Mouse (Mus musculus): Measurements from ENCODE around the gene Zdhhc11. TPM values are rescaled to one million over a fixed set of nuclear protein-coding genes. Genes with fewer than 3 reads are reported as not detected.
"Not testable (repeated sequence)": the region's sequence is repeated elsewhere in the genome, so short reads cannot be mapped to it uniquely, and the experiment has no call there.

Zdhhc11 gene
- polyA plus RNA-seq, 1 experiment from 2014 or later, result not detected

DNA sequence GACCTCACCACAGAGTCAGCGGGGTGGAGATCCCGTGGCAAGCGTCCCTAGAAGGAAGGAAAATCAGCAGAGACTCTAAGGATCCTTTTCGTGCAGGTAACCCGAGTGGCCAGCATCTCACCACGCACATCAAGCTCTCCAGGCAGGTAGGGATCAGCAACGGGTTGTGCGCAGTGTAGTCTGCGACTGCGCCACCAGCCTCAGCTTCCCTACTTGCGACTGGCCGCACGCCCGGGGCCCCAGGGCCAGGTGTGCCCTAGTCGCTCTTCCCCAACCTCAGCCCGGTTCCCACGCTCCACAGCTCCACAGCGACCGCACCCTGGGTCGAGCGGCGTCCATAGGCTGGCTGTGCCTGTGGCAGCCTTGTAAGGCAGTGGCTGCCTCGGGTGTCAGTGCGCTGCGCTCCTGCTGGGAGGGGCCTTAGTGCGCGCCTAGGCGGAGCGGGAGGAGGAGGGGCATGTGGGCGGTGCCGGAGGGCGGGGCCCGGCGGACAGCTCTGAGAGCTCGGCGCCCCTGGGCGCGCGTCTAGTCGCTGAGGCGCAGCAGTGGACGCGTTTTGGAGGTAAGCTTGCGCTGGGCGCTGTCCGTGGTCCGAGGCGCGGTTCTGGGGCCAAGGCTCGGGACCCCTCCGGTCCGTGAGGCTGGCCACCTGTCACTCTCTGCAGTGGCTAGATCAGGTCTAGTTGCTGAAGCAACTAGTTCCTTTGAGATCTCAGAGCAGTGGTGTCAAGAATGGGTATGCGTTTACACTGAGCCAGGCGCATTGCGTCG, 45.5 kb downstream of the Zdhhc11 start, which contains the start of gene Tppp:
Gene Tppp (plus strand): TSS at position 460 of the 771 bp plus-strand sequence.
- Histone ChIP-seq H3K27ac (peak within 1 kb of the TSS; percentile 76), H3K4me1 (replicated peaks) (peaks cover 18% of the 10 kb centered on the region), H3K36me3 (no peaks in the 10 kb centered on the region), H3K9ac (replicated peaks) (peak within 1 kb of the TSS; percentile 69), H3K27me3 (peaks cover 18% of the 10 kb centered on the region), H3K4me3 (replicated peaks) (peak within 1 kb of the TSS; percentile 50), H3K4me2 (replicated peaks) (peak within 1 kb of the TSS; percentile 90), H3K9me3 (no peaks in the 10 kb centered on the region)
- peak; percentile 93 for ATAC-seq
- WGBS, result under 1% methylated on average over 56 of the region's 56 CpGs

DNA sequence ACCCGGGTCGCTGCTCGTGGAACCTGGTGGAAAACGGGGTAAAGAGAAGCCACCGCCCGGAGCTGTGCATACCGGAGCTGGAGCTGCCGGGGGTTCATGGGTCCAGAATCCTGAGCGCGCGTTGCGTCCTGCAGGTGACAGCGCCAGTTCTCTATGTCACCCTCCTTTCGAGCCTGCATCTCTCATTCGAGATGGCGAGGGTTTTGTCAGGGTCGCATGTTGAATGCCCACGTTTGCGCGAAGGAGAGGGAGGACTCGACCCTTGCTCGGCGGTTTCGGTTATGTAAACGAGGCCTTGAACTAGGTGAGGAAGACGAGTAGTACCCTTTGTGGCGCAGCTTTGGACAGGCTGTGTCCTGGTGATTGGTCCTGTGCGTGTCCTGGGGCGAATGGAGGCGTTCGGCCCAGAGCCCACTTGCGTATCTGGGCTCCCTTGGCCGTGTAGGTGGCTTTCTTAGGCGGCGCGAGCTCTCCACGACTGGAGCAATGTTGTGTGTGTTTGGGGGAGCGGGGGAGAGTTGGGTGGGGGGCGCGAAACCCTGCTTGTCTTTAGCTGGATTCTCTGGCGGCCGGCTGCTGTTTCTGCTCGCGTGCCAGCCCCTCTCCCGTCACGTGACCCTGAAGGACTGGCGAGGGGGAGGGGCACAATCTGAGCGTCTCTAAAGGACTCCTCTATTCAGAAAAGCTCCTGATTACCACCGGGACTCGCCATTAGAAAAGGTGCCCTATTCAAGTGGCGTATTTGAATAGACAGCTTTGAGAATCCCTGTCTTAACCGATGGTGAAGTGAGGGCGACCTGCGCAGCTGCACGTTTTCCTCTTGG, 46.4 kb downstream of the Zdhhc11 start:
- peak; percentile 68 for ATAC-seq
- Histone ChIP-seq H3K4me2 (replicated peaks) (peak overlapping the region; percentile 90), H3K27me3 (peaks cover 18% of the 10 kb centered on the region), H3K27ac (peak overlapping the region; percentile 76), H3K36me3 (no peaks in the 10 kb centered on the region), H3K4me3 (replicated peaks) (peak overlapping the region; percentile 50), H3K4me1 (replicated peaks) (peaks cover 18% of the 10 kb centered on the region), H3K9ac (replicated peaks) (peak overlapping the region; percentile 69), H3K9me3 (no peaks in the 10 kb centered on the region)
- WGBS, result under 1% methylated on average over 52 of the region's 55 CpGs

DNA sequence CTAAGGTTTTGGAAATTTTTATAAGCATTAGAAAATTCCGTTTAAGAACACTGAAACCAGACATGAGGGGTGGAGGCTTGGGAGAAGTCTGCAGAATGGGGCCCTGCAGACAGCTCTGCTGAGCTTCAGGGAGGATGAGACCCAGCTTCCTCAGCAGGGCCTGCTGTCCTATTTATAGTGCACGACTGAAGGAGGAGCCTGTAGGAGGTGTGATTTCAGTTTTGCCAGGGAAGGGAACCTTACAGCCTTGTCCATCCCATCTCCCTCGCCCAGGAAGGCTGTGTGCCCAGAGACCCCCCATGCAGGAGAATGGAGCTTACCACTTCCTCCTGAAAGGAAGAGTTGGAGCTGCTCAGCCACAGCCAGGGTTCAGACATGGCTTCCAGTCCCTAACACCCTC, 47.0 kb downstream of the Zdhhc11 start:
- 18% methylated on average over 3 of the region's 3 CpGs for WGBS
- H3K4me3 ChIP-seq (replicated peaks), result peak overlapping the region; percentile 50
- H3K9me3 ChIP-seq, result no peaks in the 10 kb centered on the region
- peak overlapping the region; percentile 90 for H3K4me2 ChIP-seq (replicated peaks)
- ATAC-seq, result peak; percentile 38
- H3K27me3 ChIP-seq, result peaks cover 18% of the 10 kb centered on the region
- H3K27ac ChIP-seq, result peak overlapping the region; percentile 76
- H3K4me1 ChIP-seq (replicated peaks), result peaks cover 18% of the 10 kb centered on the region
- H3K9ac ChIP-seq (replicated peaks), result peak overlapping the region; percentile 69
- no peaks in the 10 kb centered on the region for H3K36me3 ChIP-seq

DNA sequence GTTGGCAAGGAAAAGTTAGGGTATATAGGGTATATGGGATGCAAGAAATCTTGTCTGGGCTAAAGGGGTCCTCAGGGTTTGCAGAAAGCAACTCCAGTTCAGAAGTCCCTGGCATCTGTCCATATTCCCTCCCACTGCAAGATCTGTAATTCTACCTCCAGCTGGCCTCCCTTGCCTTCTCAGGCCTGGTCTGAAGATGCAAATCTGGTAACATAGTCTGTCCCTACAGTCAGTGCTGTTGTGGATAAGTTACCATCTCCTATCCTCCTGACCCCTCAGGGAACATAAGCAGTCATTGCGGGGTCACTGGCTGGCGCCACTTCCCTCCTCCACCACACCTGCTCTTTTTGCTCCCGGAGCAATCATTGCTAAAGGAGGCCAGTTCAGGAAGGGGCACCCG, 52.3 kb downstream of the Zdhhc11 start:
- Histone ChIP-seq H3K4me2 (replicated peaks) (no peak overlapping the region), H3K27ac (no peak overlapping the region), H3K4me3 (replicated peaks) (no peak overlapping the region), H3K9ac (replicated peaks) (no peak overlapping the region), H3K36me3 (no peaks in the 10 kb centered on the region), H3K4me1 (replicated peaks) (peaks cover 8% of the 10 kb centered on the region), H3K27me3 (0 out of 2 replicates have a peak, but pooled peaks cover 3% of the 10 kb centered on the region), H3K9me3 (no peaks in the 10 kb centered on the region)
- no peak for ATAC-seq
- 89% methylated on average over 4 of the region's 4 CpGs for WGBS

DNA sequence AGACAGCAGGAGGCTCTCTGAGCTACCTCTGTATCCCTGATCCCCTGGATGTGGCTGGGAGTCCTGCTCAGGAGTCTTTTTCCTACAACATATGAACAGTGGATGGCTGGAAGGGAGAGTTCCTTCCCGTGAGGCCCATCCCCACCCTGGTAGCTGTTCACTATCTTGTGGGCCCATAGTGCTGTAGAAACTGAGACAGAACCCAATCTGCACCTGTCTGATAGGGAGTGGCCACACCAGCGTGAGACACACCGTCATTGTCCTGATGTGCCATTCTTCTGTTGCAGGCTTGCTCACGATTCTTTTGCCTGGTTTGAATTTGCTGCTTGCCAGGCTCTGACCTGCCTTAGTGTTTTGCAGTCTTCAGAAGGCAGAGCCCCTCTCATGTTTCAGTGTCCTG, 53.8 kb downstream of the Zdhhc11 start:
- no peaks in the 10 kb centered on the region for H3K9me3 ChIP-seq
- no peak for ATAC-seq
- H3K27ac ChIP-seq, result no peak overlapping the region
- 0 out of 2 replicates have a peak, but pooled peaks cover 3% of the 10 kb centered on the region for H3K27me3 ChIP-seq
- no peak overlapping the region for H3K9ac ChIP-seq (replicated peaks)
- WGBS, result 82% methylated on average over 4 of the region's 4 CpGs
- H3K4me2 ChIP-seq (replicated peaks), result no peak overlapping the region
- H3K4me3 ChIP-seq (replicated peaks), result no peak overlapping the region
- H3K4me1 ChIP-seq (replicated peaks), result peaks cover 4% of the 10 kb centered on the region; the same call in 1 of the 2 replicates
- no peaks in the 10 kb centered on the region for H3K36me3 ChIP-seq

DNA sequence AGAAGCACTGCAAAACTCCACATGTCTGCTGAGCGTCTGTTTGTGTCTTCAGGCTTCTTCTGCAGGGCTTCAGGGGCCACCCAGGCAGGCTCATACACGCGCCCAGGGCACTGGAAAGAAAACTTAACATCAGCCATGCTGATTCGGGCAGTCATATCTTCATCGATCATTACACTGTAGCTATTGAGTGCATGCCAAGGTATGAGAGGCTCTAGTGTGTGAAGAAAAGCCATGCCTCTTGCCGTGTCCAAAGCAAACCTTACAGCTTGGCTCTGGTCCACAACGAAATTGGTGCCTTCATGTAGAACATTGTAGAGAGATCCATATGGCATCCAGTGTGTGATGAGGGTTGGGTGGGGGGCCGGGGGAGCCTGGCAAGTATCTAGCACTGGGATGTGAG, 55.4 kb downstream of the Zdhhc11 start:
- H3K4me1 ChIP-seq (replicated peaks); ATAC-seq; H3K27me3 ChIP-seq; H3K4me2 ChIP-seq (replicated peaks); H3K27ac ChIP-seq; H3K4me3 ChIP-seq (replicated peaks); H3K36me3 ChIP-seq; H3K9me3 ChIP-seq; H3K9ac ChIP-seq (replicated peaks): not testable (repeated sequence)
- 92% methylated on average over 8 of the region's 8 CpGs for WGBS

DNA sequence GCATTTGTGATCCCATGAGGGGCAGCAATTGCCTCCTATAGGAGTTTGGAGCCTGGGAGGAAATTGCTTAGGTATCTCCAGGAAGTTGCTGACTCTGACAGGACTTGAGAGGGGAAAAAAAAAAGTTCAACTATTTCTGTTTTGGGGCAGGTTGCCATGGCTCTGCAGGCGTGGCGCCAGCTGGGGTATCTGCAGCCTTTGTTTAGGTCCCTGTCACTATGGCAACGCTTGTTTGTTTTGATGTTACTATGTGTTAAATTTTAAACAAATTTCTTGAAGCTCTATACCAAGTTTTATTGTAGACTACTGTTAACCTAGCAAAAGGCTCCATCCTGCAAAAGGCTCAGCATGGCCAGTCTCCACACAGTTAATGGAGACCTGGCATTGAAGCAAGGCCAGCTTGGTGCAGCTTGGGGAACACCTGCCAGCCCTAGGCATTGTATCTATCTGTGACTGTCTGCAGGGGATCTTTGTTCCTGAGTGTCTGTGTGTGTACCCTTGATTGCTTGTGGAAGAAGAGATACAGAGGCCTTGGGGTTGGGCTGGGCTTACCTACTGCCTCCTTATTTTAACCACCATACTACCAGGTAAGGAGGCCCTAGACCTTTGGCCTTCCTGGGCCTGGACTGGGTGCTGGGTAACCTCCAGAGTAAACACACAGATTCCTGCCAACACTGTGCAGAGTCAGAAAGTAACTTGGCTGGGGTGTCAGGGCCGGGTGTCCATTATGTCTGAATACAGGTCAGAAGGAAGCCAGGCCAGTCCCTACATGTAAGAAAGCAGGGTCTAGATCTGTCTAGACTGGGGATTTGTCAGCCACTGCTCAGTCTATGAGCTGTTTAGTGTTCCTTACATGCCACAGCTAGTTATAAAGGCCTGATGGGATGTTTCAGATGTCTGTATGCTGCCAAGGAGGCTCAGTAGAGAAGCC, 61.8 kb downstream of the Zdhhc11 start:
- 70% methylated on average over 4 of the region's 4 CpGs for WGBS
- H3K27ac ChIP-seq, result no peak overlapping the region; the same call in 1 of the 2 replicates
- H3K9me3 ChIP-seq, result no peaks in the 10 kb centered on the region
- no peaks in the 10 kb centered on the region for H3K27me3 ChIP-seq
- H3K4me3 ChIP-seq (replicated peaks), result no peak overlapping the region
- H3K4me1 ChIP-seq (replicated peaks), result 0 out of 2 replicates have a peak, but pooled peaks cover 7% of the 10 kb centered on the region
- H3K36me3 ChIP-seq, result no peaks in the 10 kb centered on the region
- H3K9ac ChIP-seq (replicated peaks), result no peak overlapping the region
- H3K4me2 ChIP-seq (replicated peaks), result no peak overlapping the region
- no peak; the same call in 1 of the 2 replicates for ATAC-seq

DNA sequence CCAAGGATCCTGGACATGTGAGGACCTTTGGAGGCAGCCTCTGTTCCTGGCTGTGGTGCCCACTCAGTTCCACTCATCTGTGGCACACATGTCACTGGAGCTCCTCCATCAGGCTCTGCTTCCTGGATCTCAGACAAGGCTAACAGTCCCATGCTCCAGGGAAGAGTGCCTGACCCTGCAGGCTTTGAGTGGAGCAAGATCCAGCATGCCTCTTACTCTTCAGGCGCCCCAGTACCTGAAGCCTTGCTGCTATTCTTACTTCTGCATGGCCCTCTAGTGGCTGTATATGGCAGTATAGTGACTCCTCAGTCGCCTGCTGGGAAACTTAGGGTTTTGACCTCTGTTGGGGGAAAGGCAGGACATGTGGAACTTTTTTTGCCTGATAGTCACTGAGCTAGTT, 62.6 kb downstream of the Zdhhc11 start:
- no peak overlapping the region for H3K9ac ChIP-seq (replicated peaks)
- H3K36me3 ChIP-seq, result peaks cover 3% of the 10 kb centered on the region; the same call in 1 of the 2 replicates
- H3K4me1 ChIP-seq (replicated peaks), result 0 out of 2 replicates have a peak, but pooled peaks cover 7% of the 10 kb centered on the region
- no peaks in the 10 kb centered on the region for H3K9me3 ChIP-seq
- 17% methylated on average over 2 of the region's 2 CpGs for WGBS
- H3K27me3 ChIP-seq, result no peaks in the 10 kb centered on the region
- no peak overlapping the region for H3K27ac ChIP-seq
- peak; percentile 41; the same call in 1 of the 2 replicates for ATAC-seq
- no peak overlapping the region for H3K4me2 ChIP-seq (replicated peaks)
- no peak overlapping the region for H3K4me3 ChIP-seq (replicated peaks)

DNA sequence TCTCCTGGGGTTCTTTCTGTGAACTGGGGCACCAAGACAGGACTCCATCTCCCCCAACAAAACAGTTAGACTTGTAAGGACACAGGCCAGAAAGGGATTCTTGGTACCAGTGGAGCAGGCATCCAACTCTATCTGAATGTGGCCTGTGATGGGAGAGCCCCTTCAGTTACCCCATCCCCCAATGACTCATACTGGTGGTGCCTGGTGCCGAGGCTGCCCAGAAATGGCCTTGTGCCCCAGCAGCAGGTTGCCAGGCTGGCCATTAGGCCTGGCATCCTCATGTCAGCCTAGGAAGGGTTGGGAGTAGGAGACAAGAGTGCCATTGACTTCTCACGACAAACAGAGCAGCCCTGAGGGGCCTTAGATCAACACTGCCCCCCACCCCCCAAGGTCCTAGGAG, 64.5 kb downstream of the Zdhhc11 start:
- Histone ChIP-seq H3K9ac (replicated peaks) (no peak overlapping the region), H3K27ac (no peak overlapping the region), H3K4me1 (replicated peaks) (0 out of 2 replicates have a peak, but pooled peaks cover 7% of the 10 kb centered on the region), H3K36me3 (peaks cover 22% of the 10 kb centered on the region), H3K4me3 (replicated peaks) (no peak overlapping the region), H3K9me3 (no peaks in the 10 kb centered on the region), H3K4me2 (replicated peaks) (no peak overlapping the region), H3K27me3 (no peaks in the 10 kb centered on the region)
- WGBS, result 73% methylated on average over 2 of the region's 2 CpGs
- no peak for ATAC-seq

DNA sequence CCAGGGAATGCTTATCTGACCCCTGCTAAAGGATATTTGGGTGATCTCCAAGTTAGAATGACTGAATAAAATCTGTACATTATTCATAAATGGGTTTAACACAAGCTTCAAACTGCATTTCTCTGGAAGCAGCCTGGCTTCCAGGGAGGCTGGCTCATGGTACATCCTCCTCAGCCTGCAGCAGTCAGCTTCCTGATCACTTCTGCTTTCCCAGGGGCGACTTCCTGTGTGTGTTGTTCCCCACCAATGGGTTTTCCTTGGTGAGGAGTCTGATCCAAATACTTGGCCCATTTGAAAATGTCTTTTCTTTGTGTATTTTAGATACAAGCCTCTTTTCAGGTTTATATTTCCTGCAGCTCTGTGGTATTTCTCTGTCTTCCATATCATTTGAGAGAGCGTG, 65.4 kb downstream of the Zdhhc11 start:
- ATAC-seq, result no peak
- 84% methylated on average over 2 of the region's 2 CpGs for WGBS
- H3K27me3 ChIP-seq, result no peaks in the 10 kb centered on the region
- H3K9me3 ChIP-seq, result no peaks in the 10 kb centered on the region
- no peak overlapping the region for H3K4me2 ChIP-seq (replicated peaks)
- 0 out of 2 replicates have a peak, but pooled peaks cover 7% of the 10 kb centered on the region for H3K4me1 ChIP-seq (replicated peaks)
- no peak overlapping the region for H3K4me3 ChIP-seq (replicated peaks)
- H3K9ac ChIP-seq (replicated peaks), result no peak overlapping the region
- H3K27ac ChIP-seq, result no peak overlapping the region
- peaks cover 22% of the 10 kb centered on the region for H3K36me3 ChIP-seq

DNA sequence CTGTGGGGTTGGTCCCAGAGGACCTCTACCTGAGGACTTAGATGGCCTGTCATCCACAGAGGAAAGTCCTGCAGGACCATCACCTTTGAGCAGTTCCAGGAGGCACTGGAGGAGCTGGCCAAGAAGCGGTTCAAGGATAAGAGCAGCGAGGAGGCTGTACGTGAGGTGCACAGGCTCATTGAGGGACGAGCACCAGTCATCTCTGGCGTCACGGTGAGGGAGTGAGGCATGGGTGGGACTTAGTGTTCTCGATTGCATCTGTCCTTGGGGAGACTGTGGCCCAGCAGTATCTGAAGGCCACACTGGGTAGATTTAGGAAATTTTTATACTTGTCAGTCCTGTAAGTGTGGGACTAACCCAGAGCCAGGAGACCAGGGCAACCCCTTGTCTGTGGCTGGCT, 67.0 kb downstream of the Zdhhc11 start:
- H3K9me3 ChIP-seq, result no peaks in the 10 kb centered on the region
- ATAC-seq, result no peak
- H3K27ac ChIP-seq, result no peak overlapping the region
- WGBS, result 91% methylated on average over 7 of the region's 7 CpGs
- no peak overlapping the region for H3K4me2 ChIP-seq (replicated peaks)
- peaks cover 22% of the 10 kb centered on the region for H3K36me3 ChIP-seq
- no peak overlapping the region for H3K4me3 ChIP-seq (replicated peaks)
- no peaks in the 10 kb centered on the region for H3K27me3 ChIP-seq
- H3K4me1 ChIP-seq (replicated peaks), result no peaks in the 10 kb centered on the region
- H3K9ac ChIP-seq (replicated peaks), result no peak overlapping the region
